Mouse (Mus musculus) embryonic facial prominence, embryonic 13.5 days (tissue): ENCODE results near the gene Sprr3. TPM values are rescaled to one million over a fixed set of nuclear protein-coding genes. Genes with fewer than 3 reads are reported as not detected.
A peak's percentile ranks its signal among the peaks of the same experiment; 100 is the strongest.
"Not testable (repeated sequence)": the region's sequence is repeated elsewhere in the genome, so short reads cannot be mapped to it uniquely, and the experiment has no call there.

Experiments
- ATAC-seq: fragments of 200-750 bp; cut with Nextera tagmentation; 2 replicates; pipeline ENCODE4 v1.8.0; 2017; ENCODE audit warnings: low read depth; ENCODE audit not compliant: insufficient number of reproducible peaks, insufficient read depth, low FRiP score, low TSS enrichment
- H3K27ac ChIP-seq: fragments of 300-500 bp; sonication (generic); 2 replicates; pipeline ENCODE4 v1.5.1; 2015; ENCODE audit warnings: moderate library complexity, mild to moderate bottlenecking, inconsistent platforms
- H3K27me3 ChIP-seq: fragments of 300-500 bp; sonication (generic); 2 replicates; pipeline ENCODE4 v1.6.1; 2015; ENCODE audit warnings: mild to moderate bottlenecking, inconsistent platforms
- H3K36me3 ChIP-seq: fragments of 300-500 bp; sonication (generic); 2 replicates; pipeline ENCODE4 v1.6.1; 2015; ENCODE audit warnings: mild to moderate bottlenecking, inconsistent platforms
- H3K4me1 ChIP-seq: fragments of 300-500 bp; sonication (generic); 2 replicates; pipeline ENCODE4 v1.6.1; 2015; ENCODE audit warnings: inconsistent platforms
- H3K4me2 ChIP-seq: fragments of 300-500 bp; sonication (generic); 2 replicates; pipeline ENCODE4 v1.6.1; 2015; ENCODE audit warnings: moderate library complexity, mild to moderate bottlenecking, inconsistent platforms
- H3K4me3 ChIP-seq: fragments of 300-500 bp; sonication (generic); 2 replicates; pipeline ENCODE4 v1.5.1; 2015; ENCODE audit warnings: mild to moderate bottlenecking, inconsistent platforms
- H3K9ac ChIP-seq: fragments of 300-500 bp; sonication (generic); 2 replicates; pipeline ENCODE4 v1.6.1; 2015; ENCODE audit warnings: mild to moderate bottlenecking, inconsistent platforms
- H3K9me3 ChIP-seq: fragments of 300-500 bp; sonication (generic); 2 replicates; pipeline ENCODE4 v1.6.1; 2016; ENCODE audit warnings: inconsistent platforms
- WGBS: fragments of 180-500 bp; shearing (Covaris S2); methylation state at CpG from one replicate; pipeline ENCODE4 v1.1.7; 2015; ENCODE audit warnings: mixed read lengths; 5-methylcytosine and 5-hydroxymethylcytosine counted together
- polyA plus RNA-seq: library from polyadenylated mRNA; unstranded; fragments of >200 nt; fragmentation: Nextera tagmentation; extraction: Ambion mirVana; gene quantifications from 2 replicates; pipeline ENCODE4 v1.2.1, GENCODE M21; 2015

Sprr3 gene
- not detected in 2 replicates for polyA plus RNA-seq

- no peak for ATAC-seq
- H3K36me3 ChIP-seq = no peaks in the 10 kb centered on the region
- WGBS = 62% methylated on average over 2 of the region's 2 CpGs
- H3K9me3 ChIP-seq = no peaks in the 10 kb centered on the region
- H3K4me3 ChIP-seq = no peak within 1 kb of the TSS
- H3K27me3 ChIP-seq = no peaks in the 10 kb centered on the region
- no peak within 1 kb of the TSS for H3K27ac ChIP-seq
- H3K9ac ChIP-seq = no peak within 1 kb of the TSS
- no peak within 1 kb of the TSS for H3K4me2 ChIP-seq
- H3K4me1 ChIP-seq = no peaks in the 10 kb centered on the region
These were observed at the start of gene Sprr3 for GRCm38 (mm10) chr3:92458620-92459019. Gene Sprr3 (minus strand): TSS chr3:92458720.

DNA sequence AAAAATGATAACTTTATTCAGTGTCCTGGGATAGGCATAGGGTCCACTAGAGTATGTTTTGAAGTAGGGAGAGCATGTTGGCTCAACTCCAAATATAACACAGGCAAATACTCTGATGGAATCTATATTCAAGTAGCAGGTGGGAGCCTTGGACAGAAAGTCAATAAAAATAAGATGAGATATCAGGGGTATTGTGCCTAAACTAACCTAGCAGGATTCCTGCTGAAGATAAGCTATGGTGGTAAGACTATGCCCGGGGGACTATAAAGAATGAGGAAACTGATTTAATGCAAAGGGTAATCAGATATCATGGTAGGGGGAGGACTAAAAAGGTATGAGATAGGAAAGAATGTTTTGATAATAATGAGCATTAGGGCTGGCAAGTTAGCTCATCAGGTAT is 49.7 kb upstream of the Sprr3 start:
- no peaks in the 10 kb centered on the region for H3K4me1 ChIP-seq
- 88% methylated on average over 1 of the region's 1 CpGs for WGBS
- H3K4me3 ChIP-seq = no peak overlapping the region
- no peaks in the 10 kb centered on the region for H3K9me3 ChIP-seq
- no peak overlapping the region for H3K4me2 ChIP-seq
- no peaks in the 10 kb centered on the region for H3K36me3 ChIP-seq
- no peak overlapping the region for H3K9ac ChIP-seq
- no peaks in the 10 kb centered on the region for H3K27me3 ChIP-seq
- H3K27ac ChIP-seq = no peak overlapping the region
- no peak for ATAC-seq

GRCm38 (mm10) chr3:92503528-92503927 is 45.0 kb upstream of the Sprr3 start:
- Histone ChIP-seq H3K27ac (no peak overlapping the region), H3K36me3 (no peaks in the 10 kb centered on the region), H3K4me2 (no peak overlapping the region), H3K4me3 (no peak overlapping the region), H3K9ac (no peak overlapping the region), H3K9me3 (no peaks in the 10 kb centered on the region), H3K4me1 (no peaks in the 10 kb centered on the region), H3K27me3 (no peaks in the 10 kb centered on the region)
- no peak for ATAC-seq

GRCm38 (mm10) chr3:92500393-92500792 is 41.9 kb upstream of the Sprr3 start, which contains the start of gene Sprr4:
Gene Sprr4 (minus strand): TSS chr3:92500493.
- no peak within 1 kb of the TSS for H3K27ac ChIP-seq
- H3K9ac ChIP-seq = no peak within 1 kb of the TSS
- no peaks in the 10 kb centered on the region for H3K4me1 ChIP-seq
- 92% methylated on average over 1 of the region's 1 CpGs for WGBS
- H3K27me3 ChIP-seq = no peaks in the 10 kb centered on the region
- no peaks in the 10 kb centered on the region for H3K36me3 ChIP-seq
- no peak within 1 kb of the TSS for H3K4me2 ChIP-seq
- H3K9me3 ChIP-seq = no peaks in the 10 kb centered on the region
- no peak for ATAC-seq
- no peak within 1 kb of the TSS for H3K4me3 ChIP-seq

GRCm38 (mm10) chr3:92490262-92490661 is 31.7 kb upstream of the Sprr3 start:
- not testable (repeated sequence) for H3K9ac ChIP-seq, H3K4me2 ChIP-seq, ATAC-seq, H3K27ac ChIP-seq, H3K4me3 ChIP-seq, H3K36me3 ChIP-seq, H3K9me3 ChIP-seq, H3K27me3 ChIP-seq, H3K4me1 ChIP-seq

DNA sequence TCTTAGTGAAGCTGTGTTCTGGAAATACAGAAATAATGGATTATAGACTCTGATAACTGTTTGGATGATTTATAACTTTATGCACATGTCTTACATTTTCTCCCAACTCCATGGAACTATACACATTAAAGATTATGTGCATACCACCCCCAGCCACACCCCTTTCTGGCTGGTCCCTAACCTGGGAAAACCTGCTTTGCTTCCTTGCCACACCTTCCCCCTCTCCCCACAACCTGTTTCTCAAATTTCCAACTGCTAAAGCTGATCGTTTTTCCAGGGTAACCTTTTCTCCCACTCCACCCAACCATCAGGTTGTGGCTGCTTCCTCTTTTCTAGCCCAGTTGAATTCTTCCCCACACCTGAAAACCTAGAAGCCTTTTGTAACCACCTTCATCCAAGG is 27.8 kb upstream of the Sprr3 start:
- Histone ChIP-seq H3K4me2 (no peak overlapping the region), H3K9me3 (no peaks in the 10 kb centered on the region), H3K36me3 (no peaks in the 10 kb centered on the region), H3K9ac (no peak overlapping the region), H3K4me1 (no peaks in the 10 kb centered on the region), H3K4me3 (no peak overlapping the region), H3K27ac (no peak overlapping the region), H3K27me3 (no peaks in the 10 kb centered on the region)
- ATAC-seq = no peak
- 26% methylated on average over 1 of the region's 1 CpGs for WGBS

DNA sequence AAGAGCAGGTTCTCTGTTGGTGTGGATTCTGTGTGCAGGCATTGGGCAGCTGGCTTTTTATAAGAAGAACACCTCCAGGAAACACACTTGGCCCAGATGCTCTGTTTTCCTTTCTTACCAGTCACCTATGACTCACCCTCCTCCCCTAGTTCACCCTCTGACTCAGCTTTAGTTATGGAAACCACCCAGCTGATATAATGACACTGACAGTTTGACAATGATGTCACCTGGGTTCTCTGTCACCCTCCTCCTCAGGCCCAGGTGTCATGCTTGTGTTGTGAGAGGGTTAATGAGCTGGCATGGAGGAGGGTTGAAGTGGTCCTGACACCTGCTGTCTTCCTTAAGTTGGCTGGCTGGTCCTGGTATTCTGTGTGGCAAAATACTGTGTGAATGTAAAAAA is 27.3 kb upstream of the Sprr3 start, which contains the start of gene Sprr1a:
Sprr1a (minus strand) TSS at position 33 of the 400 bp plus-strand sequence.
- Histone ChIP-seq H3K9ac (no peak within 1 kb of the TSS), H3K4me2 (no peak within 1 kb of the TSS), H3K4me3 (no peak within 1 kb of the TSS), H3K27me3 (no peaks in the 10 kb centered on the region), H3K9me3 (no peaks in the 10 kb centered on the region), H3K27ac (0 out of 2 replicates have a peak within 1 kb of the TSS, but pooled peaks have one; percentile 2), H3K4me1 (no peaks in the 10 kb centered on the region), H3K36me3 (no peaks in the 10 kb centered on the region)
- no peak for ATAC-seq

- H3K27me3 ChIP-seq, H3K4me3 ChIP-seq, H3K36me3 ChIP-seq, H3K9ac ChIP-seq, H3K4me2 ChIP-seq, H3K4me1 ChIP-seq, H3K27ac ChIP-seq, ATAC-seq, H3K9me3 ChIP-seq: not testable (repeated sequence)
These were observed 22.7 kb upstream of the Sprr3 start for GRCm38 (mm10) chr3:92481249-92481648.

DNA sequence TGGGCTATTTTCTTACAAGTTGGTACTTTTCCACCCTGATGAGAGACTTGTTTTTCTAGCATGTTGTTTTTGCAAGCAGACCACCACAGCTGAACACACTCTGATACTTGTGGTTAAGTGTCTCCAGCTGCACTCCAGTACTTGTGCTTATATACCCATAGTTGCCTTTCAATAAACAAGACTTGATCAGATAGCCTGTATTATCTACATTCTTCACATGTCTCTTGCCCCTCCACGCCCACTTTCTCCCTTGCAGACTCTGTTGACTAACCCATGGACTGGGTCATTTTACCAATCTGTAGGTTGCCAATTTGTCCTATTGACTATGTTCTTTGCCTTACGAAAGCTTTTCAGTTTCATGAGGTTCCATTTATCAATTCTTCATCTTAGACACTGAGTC is 11.6 kb upstream of the Sprr3 start:
- Histone ChIP-seq H3K9me3 (no peaks in the 10 kb centered on the region), H3K36me3 (no peaks in the 10 kb centered on the region), H3K4me2 (no peak overlapping the region), H3K27me3 (no peaks in the 10 kb centered on the region), H3K4me1 (no peaks in the 10 kb centered on the region), H3K27ac (no peak overlapping the region), H3K4me3 (no peak overlapping the region), H3K9ac (no peak overlapping the region)
- no peak for ATAC-seq
- WGBS = 81% methylated on average over 2 of the region's 2 CpGs

DNA sequence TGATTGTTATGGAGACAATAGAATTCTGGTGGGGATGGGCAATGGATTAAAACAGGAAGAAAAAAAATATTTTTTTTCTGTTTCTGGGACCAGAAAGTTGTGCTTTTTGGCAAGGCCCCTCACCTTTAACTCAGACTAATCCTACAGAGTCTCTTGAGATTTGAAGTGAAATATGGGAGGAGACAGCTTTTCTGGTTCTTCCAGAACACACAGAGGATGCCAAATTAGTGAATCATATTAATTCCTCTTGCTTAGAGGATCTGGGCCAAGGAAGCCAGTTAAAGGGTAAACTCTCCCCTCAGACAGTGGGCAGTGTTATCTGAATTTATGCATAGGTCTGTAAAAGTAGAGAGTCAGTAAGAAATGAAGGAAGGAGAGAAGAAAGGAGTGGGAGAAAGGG is 8.9 kb upstream of the Sprr3 start:
- ATAC-seq = no peak
- no peak overlapping the region for H3K27ac ChIP-seq
- no peaks in the 10 kb centered on the region for H3K27me3 ChIP-seq
- H3K4me2 ChIP-seq = no peak overlapping the region
- no peak overlapping the region for H3K4me3 ChIP-seq
- no peaks in the 10 kb centered on the region for H3K4me1 ChIP-seq
- no peaks in the 10 kb centered on the region for H3K36me3 ChIP-seq
- H3K9me3 ChIP-seq = no peaks in the 10 kb centered on the region
- H3K9ac ChIP-seq = no peak overlapping the region

GRCm38 (mm10) chr3:92466576-92466975 is 8.1 kb upstream of the Sprr3 start:
- no peaks in the 10 kb centered on the region for H3K27me3 ChIP-seq
- no peak overlapping the region for H3K27ac ChIP-seq
- H3K4me1 ChIP-seq = no peaks in the 10 kb centered on the region
- no peaks in the 10 kb centered on the region for H3K36me3 ChIP-seq
- H3K9ac ChIP-seq = no peak overlapping the region
- H3K9me3 ChIP-seq = no peaks in the 10 kb centered on the region
- 78% methylated on average over 1 of the region's 1 CpGs for WGBS
- H3K4me2 ChIP-seq = no peak overlapping the region
- no peak overlapping the region for H3K4me3 ChIP-seq
- no peak for ATAC-seq

- WGBS = 88% methylated on average over 5 of the region's 5 CpGs
- Histone ChIP-seq H3K4me1 (no peaks in the 10 kb centered on the region), H3K4me2 (no peak overlapping the region), H3K27me3 (no peaks in the 10 kb centered on the region), H3K27ac (no peak overlapping the region), H3K9me3 (no peaks in the 10 kb centered on the region), H3K9ac (no peak overlapping the region), H3K36me3 (no peaks in the 10 kb centered on the region), H3K4me3 (no peak overlapping the region)
- ATAC-seq = no peak
These were observed 3.4 kb downstream of the Sprr3 start for GRCm38 (mm10) chr3:92455151-92455550.

DNA sequence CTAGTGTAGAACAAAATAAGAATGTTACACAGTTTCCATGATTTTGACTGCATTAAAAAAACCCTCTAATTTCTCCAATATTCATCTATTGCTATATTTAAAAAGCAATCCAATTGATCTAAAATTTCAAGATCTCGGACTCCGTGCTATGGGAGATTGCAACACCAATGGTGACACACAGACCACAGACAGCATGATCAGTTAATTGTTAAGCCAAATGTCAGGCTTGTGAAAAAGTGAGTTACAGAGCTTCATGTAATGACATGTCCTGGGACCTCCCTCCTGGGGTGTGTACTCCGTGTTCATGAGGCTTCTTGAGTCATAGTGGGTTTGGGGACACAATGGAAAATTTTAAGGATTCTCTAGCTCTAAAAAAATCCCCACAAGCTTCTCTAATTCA is 18.3 kb downstream of the Sprr3 start:
- Histone ChIP-seq H3K9me3 (no peaks in the 10 kb centered on the region), H3K27me3 (no peaks in the 10 kb centered on the region), H3K4me3 (no peak overlapping the region), H3K27ac (no peak overlapping the region), H3K4me1 (no peaks in the 10 kb centered on the region), H3K9ac (no peak overlapping the region), H3K4me2 (no peak overlapping the region), H3K36me3 (no peaks in the 10 kb centered on the region)
- 84% methylated on average over 3 of the region's 3 CpGs for WGBS
- no peak for ATAC-seq
